Mouse (Mus musculus) ES-Bruce4 (cell line): ENCODE results near the gene Slc38a9.

Experiments
- CTCF ChIP-seq: IDR thresholded peaks from one replicate; pipeline ENCODE4 v1.8.1; 2011; ENCODE audit warnings: low read depth, low read length
- POLR2A ChIP-seq: IDR thresholded peaks from one replicate; pipeline ENCODE4 v1.8.1; 2011; ENCODE audit warnings: low read length; ENCODE audit not compliant: insufficient read depth

DNA sequence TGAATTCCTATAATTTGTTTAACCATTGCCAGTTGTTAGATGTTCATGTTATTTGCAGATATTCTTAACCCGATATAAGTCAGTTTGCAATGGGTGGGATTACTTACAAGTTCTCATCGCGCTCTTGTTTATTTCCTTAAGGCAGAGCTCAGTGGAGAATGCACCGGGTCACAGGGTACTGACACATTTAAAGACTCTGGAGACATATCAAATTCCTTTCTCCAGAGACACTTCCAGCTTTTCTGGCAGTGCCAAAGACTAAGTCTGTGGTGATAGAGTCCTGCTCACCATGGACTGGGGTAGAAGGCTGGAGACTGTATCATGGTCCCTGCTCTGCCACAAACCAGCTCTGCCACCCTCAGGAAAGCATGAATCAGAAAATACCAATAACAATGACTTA is 102.0 kb downstream of the Slc38a9 start:
- TF ChIP-seq CTCF (no peak), POLR2A (no peak)
